Mouse (Mus musculus) monocyte, adult 5-6 weeks (primary cell): ENCODE measurements around the gene Tlk2. TPM values are rescaled to one million over a fixed set of nuclear protein-coding genes. Genes with fewer than 3 reads are reported as not detected.

Experiments used
- ATAC-seq: fragments of 153-309, 156-312 bp; replicated peaks from 2 replicates; pipeline ENCODE4 v1.8.0; 2017; ENCODE audit warnings: mild to moderate bottlenecking; ENCODE audit not compliant: low TSS enrichment, insufficient number of reproducible peaks, severe bottlenecking, poor library complexity, low FRiP score
- total RNA-seq: library from RNA; stranded (forward); fragments of 200-1000, 200-491, 200-594 nt; gene quantifications from 3 replicates; pipeline ENCODE4 v1.2.3, GENCODE M21; 2017

The Tlk2 gene
- total RNA-seq, 1 experiment from 2014 or later = 121 TPM

DNA sequence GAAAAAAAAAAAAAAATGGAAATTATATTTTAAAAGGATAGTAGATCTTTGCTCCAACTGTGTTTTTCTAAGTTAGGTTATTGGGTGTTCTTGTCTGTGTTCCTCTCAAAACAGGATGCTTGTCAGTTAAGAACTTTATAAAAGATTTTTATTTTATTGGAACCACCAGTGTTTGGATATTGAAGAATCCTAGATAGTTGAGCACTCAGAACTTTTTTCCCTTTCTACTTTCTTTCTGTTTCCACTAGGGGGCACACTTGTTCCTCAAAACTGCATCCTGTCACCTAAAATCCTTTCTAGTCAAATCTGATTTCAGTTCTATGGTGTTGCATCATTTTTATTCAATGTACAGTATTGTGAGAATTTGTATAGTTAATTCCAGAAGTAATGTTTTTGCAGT lies 62.4 kb downstream of the Tlk2 start:
- no peak for ATAC-seq

DNA sequence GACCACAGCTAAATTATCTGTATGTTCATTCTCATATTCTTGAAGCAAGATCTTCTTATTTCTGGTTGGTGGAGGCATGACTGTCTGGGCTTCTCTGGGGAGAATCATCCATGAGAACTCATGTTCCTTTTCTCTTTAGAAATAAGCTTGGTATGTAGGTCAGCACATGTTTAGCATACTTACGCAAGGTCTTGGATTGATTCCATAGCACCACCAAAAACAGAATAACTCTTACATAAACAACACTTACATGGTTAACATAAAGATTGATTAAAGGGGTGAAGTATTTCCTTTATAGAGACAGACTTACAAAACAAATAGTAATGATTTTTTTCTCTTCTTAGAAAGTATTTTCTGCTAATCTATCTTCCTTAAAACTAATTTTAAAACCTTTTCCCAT lies 67.8 kb downstream of the Tlk2 start:
- no peak for ATAC-seq

DNA sequence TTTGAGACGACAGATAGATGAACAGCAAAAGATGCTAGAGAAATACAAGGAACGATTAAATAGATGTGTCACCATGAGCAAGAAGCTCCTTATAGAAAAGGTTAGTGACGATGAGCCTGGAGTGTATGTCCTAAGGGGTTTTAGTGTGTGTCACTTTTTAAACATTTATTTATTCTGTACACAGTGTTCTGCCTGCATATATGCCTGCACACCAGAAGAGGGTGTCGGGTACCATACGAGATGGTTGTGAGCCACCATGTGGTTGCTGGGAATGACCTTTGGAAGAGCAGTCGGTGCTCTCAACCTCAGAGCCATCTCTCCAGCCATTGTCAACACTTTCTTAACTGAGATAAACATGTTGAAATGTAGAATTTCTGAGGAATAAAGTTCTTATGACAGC lies 68.2 kb downstream of the Tlk2 start:
- no peak for ATAC-seq

DNA sequence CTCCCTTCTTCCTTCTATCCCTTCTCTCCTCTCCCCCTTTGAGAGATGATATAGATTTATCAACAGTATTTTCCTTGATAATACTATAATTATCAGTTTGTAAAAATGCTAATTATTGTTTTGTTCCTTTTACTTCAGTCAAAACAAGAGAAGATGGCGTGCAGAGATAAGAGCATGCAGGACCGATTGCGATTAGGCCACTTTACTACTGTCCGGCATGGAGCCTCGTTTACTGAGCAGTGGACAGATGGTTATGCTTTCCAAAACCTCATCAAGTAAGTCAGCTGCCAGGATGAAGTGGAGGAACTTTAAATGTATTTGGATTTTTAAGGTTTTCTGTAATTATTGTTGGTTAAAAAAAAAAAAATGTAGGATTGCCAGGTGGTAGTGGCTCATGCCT lies 68.7 kb downstream of the Tlk2 start:
- ATAC-seq = no peak

DNA sequence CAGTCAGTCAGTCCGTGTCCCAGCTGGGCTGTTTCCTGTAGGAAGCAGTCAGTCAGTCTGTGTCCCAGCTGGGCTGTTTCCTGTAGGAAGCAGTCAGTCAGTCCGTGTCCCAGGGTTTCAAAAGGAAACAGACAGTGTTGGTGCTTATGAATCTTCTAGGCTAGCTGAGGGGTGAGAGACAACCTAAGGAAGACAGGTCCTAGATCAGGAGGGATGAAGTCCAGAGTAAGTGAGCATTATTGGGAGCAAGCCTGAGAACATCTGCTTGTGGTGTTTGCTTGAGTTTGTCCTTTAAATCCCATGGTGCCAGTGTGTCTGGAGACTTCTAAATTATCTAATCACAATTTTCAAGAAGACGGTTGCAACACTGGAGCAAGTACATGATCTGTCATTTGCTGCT lies 81.1 kb downstream of the Tlk2 start:
- no peak for ATAC-seq

DNA sequence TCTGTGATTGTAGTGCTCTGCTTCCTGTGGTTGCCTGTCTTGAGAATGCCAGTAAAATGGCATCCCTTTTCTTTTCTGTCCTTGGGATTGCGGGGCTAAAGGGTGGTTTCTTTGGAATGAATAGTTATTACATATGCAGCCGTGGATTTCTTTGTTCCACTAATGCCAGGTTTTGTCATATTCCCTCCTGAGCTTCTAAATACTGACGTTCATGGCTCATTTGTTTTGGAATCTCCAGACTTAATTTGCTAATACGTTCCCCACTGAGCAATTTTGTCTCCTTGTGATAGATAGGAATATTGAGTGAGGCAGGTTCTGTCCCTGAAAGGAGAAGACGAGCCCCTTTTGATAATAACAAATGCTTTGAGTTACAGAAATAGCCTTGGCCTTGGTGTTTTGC lies 82.5 kb downstream of the Tlk2 start:
- no peak for ATAC-seq

DNA sequence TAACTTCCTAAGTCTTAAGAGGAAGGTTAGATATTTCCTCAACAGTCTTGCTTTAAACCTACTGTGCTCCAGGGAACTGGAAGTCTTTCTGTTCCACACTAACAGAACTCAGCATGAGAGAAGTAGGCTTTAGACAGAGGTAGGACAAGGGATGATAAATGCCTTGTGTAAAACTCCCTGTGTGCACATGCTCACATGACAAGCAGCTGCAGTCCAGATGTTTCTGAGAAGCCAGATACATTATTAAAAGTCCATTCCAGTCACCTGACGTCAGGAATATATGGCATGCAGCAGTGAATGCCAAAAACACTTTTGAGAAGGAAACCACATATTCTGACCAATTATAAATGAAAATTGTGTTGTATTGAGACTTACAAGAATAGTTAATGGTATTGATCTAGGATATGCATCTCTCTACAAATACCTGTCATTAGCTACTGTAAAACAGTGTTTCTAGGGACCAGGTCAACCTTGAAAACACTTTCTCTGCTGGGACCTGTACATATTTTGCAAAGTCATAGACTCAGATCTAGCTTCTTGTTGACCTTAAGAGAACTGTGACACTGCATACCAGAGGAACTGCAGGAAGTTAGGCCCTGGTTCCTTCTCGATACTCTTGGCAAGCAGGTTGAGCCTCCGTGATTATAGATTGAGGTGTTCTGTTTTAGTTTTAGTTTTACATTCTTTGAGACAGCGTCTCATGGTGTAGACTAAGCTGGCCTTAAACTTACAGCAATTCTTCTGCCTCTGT lies 83.2 kb downstream of the Tlk2 start:
- no peak for ATAC-seq

DNA sequence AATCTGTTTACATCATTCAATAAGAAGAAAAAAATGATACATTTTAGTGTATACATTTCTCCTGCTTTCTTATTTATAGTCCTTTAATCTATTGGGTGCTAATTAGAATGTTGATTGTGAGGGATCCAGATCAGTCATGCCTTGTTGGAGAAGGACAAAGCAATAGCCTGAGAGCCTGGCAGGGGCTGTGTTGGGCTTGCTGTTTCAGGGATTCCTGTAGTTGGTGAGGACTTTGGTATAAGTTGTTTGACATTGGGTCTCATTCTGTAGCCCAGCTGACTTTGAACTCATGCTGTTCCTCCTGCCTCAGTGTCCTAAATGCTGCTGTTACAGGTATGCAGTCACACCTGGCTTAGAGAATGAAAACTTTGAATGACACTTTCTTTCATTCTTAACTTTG lies 85.9 kb downstream of the Tlk2 start:
- ATAC-seq = no peak

DNA sequence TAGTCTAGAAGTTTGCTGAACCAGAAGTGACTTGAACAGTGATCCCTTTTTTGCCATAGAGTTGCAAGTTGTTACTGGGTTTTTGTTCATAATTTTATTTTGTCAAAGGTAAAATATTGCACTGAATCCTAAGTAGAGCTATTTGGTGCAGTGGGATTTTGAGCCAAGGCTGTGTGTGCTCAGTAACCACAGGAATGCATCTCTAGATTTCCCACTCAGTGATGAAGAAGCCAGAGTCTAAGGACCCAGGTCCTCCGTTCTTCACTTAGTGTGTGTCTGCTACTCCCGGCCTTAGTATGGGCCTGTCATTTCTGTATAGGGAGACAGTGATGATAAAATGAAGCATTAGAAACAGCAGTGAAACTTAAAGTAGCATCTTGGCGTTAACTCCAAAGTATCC lies 86.4 kb downstream of the Tlk2 start:
- no peak for ATAC-seq

DNA sequence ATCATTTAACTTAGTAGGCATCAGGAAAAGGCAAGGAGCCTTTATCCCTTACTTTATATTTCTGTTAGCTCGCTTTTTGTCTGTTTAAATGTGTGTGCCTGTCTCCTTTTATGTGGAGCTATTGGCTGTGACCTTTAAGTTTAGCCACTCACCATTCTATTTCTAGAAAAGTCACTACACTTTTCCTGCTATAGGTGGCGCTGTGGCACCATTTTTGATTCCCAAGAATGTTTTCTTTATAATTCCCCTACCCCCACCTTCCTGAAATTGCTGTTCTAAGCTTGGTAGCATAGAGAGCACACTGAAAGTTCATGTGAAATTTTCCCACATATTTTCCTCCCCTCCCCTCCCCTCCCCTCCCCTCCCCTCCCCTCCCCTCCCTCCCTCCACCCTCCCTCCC lies 91.5 kb downstream of the Tlk2 start:
- no peak for ATAC-seq

DNA sequence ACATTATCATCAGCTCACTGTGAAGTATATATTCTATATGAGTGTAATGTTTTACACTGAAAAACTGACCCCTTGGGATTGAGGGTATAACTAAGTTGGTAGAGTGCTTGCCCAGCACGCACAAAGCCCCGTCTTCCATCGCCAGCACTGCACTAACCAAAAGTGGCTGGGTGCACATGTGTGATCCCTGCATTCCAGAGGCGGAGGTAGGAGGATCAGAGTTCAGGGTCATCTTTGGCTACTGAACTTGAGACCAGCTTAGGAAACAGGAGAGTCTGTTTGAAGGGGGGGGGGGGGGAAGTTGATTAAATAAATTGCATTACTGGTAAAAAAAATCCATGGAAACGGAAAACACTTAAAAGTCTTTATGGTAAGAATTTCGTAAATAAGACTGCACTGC lies 101.8 kb downstream of the Tlk2 start:
- ATAC-seq = no peak

DNA sequence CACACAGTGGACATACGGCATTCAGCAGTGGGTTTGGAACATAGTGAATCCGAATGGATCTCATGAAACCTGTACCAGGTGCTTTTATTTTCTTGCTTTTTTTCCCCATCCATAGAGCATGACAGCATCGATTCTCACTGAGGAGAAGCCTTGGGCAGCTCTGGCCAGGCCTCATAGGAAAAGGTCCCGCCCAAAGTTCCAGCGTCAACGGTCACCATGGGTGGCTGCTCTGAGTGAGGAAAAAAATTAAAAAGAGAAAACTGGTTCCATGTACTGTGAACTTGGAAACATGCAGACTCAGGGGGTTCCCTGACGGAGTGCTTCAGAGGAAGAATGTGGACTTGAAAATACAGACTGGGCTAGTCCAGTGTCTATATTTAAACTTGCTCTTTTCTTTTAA lies 102.7 kb downstream of the Tlk2 start:
- ATAC-seq = no peak

DNA sequence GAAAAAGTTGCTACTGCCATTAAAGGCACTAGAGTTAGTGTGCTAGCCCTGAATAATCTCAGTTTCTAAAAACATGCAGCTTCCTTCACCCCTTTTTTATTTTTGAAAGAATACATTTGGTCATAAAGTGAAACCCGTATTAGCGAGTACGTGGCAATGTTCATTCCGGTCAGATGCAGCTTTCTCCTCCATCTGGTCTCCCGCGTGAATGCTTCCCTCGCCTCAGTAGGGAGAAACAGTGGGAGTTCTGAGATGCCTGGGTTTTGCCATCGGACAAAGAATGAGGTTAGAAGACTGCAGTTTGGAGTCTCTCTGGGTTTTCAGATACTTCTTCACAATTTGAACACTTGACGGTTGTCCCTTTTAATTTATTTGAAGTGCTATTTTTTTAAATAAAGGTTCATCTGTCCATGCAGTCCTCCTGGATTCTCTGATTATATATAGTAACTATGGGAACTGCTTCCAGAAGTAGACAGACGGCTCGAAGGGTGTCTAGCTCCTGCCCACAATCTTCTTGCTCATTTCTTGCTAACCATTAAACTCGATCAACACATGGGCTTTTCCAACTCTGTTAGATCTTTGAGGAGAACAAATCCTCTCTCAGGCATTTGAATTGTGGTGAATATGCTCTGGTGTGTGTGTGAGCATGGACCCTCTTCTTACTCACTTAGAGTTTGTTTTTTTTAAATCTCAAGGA lies 103.3 kb downstream of the Tlk2 start:
- ATAC-seq = no peak

DNA sequence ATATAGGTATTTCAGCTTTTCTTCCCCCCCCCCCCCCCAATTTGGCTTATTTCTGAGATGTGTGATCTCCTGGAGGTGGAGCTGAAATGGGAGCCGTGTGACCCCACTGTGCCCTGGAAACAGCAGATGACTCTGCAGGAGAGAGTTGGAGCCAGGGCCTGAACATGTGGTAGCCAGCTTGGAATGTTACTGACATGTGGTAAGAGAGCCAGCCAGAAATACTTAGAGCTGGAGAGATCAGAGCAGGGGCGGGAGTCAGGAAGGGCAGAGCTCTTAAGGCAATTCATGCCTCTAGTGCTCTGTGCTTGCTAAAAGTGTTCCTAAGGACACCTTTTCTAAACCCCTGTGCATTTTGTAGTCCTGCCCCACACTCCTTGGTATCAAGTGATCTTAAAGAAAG lies 103.9 kb downstream of the Tlk2 start:
- no peak for ATAC-seq

DNA sequence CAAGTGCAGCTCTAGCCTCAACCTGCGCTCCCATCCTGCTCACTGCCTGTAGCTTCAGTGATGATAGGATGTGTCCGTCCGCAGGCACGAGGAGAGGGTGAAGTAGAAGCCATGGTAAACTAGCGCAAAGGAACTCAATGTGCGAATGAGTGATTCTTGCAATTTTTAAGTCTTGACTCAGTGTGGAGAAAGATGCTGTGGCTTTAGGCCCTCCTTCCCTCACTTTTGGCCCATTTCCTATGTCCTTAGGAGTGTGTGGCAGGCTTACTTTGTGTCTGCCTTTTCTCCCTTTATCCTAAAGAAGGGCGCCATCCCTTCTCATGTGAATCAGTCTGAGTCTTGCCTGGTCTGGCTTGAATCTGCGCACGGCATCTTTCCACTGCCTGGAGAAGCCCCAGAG lies 104.4 kb downstream of the Tlk2 start:
- ATAC-seq = no peak

DNA sequence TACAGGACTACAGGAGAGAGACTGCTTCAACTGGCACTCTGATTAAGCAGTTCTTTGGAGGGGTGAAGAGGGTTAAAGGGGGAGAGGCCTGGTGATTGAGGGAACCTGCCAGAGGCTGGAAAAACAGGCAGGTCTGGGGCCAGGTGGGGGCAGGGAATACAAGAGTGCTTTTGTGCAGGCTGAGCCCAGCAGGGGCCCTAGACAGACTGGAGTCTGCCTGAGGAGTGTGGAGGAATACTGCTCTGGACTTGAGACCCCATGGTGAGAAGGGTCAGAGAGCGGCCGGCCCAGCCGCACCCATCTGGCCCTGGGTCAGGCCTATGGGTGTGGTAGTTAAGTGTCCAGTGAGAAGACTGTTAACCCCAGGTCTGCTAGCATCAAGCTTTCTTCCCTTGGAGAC lies 107.1 kb downstream of the Tlk2 start:
- no peak for ATAC-seq

DNA sequence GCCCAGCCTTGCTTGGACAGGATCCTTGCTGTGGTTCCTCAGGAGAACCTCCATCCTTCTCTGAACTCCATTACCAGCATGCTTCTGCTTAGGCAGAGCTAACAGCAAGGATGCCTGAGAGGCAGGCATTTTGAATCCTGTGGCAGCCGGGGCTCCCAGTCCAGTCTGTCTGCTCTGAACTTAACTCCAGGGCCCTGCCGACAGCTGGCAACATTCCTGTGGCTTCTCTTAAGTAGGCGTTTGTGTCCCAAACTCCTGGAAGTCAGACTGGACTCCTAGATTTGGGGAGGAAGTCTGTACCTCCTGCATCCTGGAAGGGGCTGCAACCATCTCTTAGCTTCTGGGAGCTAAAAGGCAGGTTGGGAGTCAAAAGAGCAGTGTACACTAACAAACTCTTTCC lies 110.8 kb downstream of the Tlk2 start:
- no peak for ATAC-seq

DNA sequence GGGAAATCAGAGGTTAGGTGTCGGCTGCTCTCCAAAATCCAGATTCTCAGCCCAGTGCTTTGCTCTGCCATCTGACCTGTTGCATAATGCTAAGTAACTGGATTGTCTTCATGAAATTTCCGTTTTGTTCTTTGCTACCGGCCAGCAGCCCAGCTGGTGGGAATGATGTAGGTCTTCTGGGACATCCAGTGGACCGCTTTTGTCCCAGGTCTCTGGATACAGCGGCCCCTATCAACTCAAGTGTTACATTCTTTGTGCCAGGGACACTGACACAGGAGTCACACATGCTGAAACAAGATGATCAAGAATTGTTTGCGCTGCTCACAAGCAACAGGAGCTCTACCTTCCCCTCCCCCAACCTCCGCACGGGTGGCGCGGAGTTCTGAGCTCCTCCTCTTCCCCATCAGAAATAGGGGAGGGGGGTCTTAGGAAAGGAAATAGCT lies 113.1 kb downstream of the Tlk2 start:
- ATAC-seq = no peak

DNA sequence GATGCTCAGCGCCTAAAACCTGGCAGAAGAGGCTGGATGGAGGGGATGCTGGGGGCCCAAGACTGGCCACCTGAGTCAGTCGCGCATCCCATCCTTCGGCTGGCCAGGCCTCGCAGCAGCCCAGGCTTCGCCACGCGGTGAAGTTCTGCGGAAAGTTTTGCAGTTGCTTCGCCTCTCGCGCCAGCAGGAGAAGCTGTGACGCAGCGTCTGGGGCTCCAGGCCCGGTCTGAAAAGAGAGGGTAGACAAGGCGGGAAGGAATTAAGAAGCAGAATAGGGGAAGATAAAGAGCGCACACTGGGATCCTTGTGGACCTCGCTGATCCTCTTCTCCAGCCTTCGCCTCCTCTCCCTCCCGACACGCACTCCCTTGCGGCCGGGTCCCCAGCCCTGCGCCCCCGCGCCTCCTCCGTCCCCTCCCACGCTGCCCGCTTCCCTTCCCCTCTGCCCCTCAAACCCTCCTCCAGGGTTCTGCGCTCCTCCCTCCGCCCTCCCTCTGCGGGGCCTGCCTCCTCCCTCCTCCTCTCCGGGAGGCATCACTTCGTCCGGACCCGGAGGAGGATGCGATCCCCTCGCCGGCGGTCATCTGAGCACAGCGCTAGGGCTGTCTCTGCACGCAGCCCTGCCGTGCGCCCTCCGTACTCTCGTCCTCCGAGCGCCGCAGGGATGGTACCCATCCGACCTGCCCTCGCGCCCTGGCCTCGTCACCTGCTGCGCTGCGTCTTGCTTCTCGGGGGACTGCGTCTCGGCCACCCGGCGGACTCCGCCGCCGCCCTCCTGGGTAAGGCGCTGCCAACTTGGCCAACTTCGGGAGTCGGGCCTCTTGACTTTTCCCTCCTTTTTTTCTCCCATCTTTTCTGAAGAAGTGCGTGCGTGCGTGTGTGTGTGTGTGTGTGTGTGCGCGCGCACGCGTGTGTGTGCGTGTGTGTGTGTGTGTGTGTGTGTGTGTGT lies 113.8 kb downstream of the Tlk2 start, which contains the start of gene Mrc2:
Mrc2 (plus strand) TSS at position 520 of the 948 bp plus-strand sequence.
- no peak for ATAC-seq
